Mouse (Mus musculus): ENCODE results near the gene Adamts17. TPM values are rescaled to one million over a fixed set of nuclear protein-coding genes. Genes with fewer than 3 reads are reported as not detected.
A peak's percentile ranks its signal among the peaks of the same experiment; 100 is the strongest.

The Adamts17 gene
- polyA plus RNA-seq, 1 experiment from 2014 or later, result 12.9 TPM

GRCm38 (mm10) chr7:67050424-67050823, 210.9 kb downstream of the Adamts17 start:
- ATAC-seq (ENCODE audit: insufficient number of reproducible peaks, insufficient read depth, low FRiP score, low TSS enrichment, low read depth), result no peak
- Histone ChIP-seq H3K9ac (replicated peaks) (no peak overlapping the region), H3K9me3 (no peaks in the 10 kb centered on the region), H3K27ac (no peak overlapping the region), H3K4me1 (replicated peaks) (no peaks in the 10 kb centered on the region), H3K4me3 (replicated peaks) (no peak overlapping the region), H3K36me3 (peaks cover 4% of the 10 kb centered on the region), H3K4me2 (no peak overlapping the region), H3K27me3 (no peaks in the 10 kb centered on the region)
- 89% methylated on average over 3 of the region's 3 CpGs for WGBS

DNA sequence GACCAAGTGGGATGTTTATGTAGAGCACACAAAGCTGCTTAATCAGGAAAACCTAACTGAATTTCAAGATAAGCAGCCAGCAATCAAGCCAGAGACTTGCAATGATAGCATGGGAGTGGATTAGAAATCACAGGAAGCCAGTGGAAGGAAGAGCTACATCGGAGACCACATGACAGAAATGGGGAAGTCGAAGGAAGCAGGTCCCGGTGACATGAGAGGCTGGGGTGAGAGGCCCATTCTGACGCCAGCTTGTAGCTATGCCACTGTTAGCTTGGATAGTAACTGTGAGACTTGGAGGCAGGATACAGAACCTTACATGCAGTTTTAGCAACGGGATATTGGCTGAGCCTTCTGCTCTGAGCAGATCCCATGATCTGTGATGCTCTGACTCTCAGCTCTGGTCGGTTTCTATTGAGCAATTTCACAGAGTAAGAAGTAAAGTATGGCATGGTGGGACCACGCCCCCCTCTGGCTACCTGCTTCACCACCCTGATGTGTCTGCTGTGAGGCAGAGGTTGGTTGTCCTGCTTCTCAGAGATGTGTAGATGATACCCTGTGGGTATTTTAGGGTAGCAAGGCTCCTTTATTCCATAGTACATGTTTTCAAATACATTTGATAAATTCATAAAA, 211.7 kb downstream of the Adamts17 start:
- H3K9me3 ChIP-seq, result no peaks in the 10 kb centered on the region
- no peak overlapping the region for H3K27ac ChIP-seq
- H3K4me2 ChIP-seq, result no peak overlapping the region
- 82% methylated on average over 7 of the region's 7 CpGs for WGBS
- peaks cover 3% of the 10 kb centered on the region for H3K36me3 ChIP-seq
- no peak overlapping the region for H3K4me3 ChIP-seq (replicated peaks)
- H3K4me1 ChIP-seq (replicated peaks), result no peaks in the 10 kb centered on the region
- ATAC-seq (ENCODE audit: insufficient number of reproducible peaks, insufficient read depth, low FRiP score, low TSS enrichment, low read depth), result no peak
- no peak overlapping the region for H3K9ac ChIP-seq (replicated peaks)
- H3K27me3 ChIP-seq, result no peaks in the 10 kb centered on the region

- Histone ChIP-seq H3K4me3 (replicated peaks) (no peak overlapping the region), H3K4me2 (no peak overlapping the region), H3K9ac (replicated peaks) (no peak overlapping the region), H3K27ac (no peak overlapping the region), H3K27me3 (no peaks in the 10 kb centered on the region), H3K4me1 (replicated peaks) (no peaks in the 10 kb centered on the region), H3K36me3 (peaks cover 3% of the 10 kb centered on the region), H3K9me3 (no peaks in the 10 kb centered on the region)
- 92% methylated on average over 3 of the region's 3 CpGs for WGBS
- ATAC-seq (ENCODE audit: insufficient number of reproducible peaks, insufficient read depth, low FRiP score, low TSS enrichment, low read depth), result no peak
Measured at GRCm38 (mm10) chr7:67054876-67055275, 215.3 kb downstream of the Adamts17 start.

- H3K27ac ChIP-seq, result no peak overlapping the region
- no peaks in the 10 kb centered on the region for H3K9me3 ChIP-seq
- no peak overlapping the region for H3K4me2 ChIP-seq
- no peak overlapping the region for H3K4me3 ChIP-seq (replicated peaks)
- no peak for ATAC-seq (ENCODE audit: insufficient number of reproducible peaks, insufficient read depth, low FRiP score, low TSS enrichment, low read depth)
- WGBS, result 66% methylated on average over 3 of the region's 3 CpGs
- H3K36me3 ChIP-seq, result peaks cover 3% of the 10 kb centered on the region; the same call in 1 of the 2 replicates
- H3K4me1 ChIP-seq (replicated peaks), result no peaks in the 10 kb centered on the region
- H3K27me3 ChIP-seq, result no peaks in the 10 kb centered on the region
- H3K9ac ChIP-seq (replicated peaks), result no peak overlapping the region
Measured at GRCm38 (mm10) chr7:67055510-67055909, 216.0 kb downstream of the Adamts17 start.

GRCm38 (mm10) chr7:67061756-67062155, 222.2 kb downstream of the Adamts17 start:
- 85% methylated on average over 9 of the region's 9 CpGs for WGBS
- H3K27me3 ChIP-seq, result no peaks in the 10 kb centered on the region

DNA sequence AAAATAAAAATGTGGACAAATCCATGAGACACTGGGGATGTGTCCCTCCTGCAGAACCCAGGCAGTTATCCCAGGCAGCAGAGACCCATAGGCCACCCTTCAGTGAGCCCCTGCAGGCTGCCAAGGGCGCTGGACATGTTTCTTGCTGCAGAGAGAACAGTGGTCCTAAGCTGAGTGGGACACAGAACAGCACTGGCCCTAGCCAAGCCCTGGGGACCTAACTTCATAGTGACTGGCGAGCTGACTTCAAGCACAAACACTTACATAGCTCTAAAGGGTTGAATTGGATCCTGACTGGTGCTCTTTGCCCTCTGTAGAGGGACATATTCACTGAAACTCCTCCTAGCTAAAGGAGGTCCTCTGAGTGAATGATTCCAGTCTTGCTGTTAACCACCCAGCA, 223.0 kb downstream of the Adamts17 start:
- WGBS, result 77% methylated on average over 2 of the region's 2 CpGs
- peaks cover 19% of the 10 kb centered on the region for H3K4me1 ChIP-seq (replicated peaks)
- H3K4me3 ChIP-seq (replicated peaks), result no peak overlapping the region
- H3K36me3 ChIP-seq, result no peaks in the 10 kb centered on the region
- no peak overlapping the region for H3K4me2 ChIP-seq
- H3K27me3 ChIP-seq, result no peaks in the 10 kb centered on the region
- no peak overlapping the region for H3K9ac ChIP-seq (replicated peaks)
- ATAC-seq (ENCODE audit: insufficient number of reproducible peaks, insufficient read depth, low FRiP score, low TSS enrichment, low read depth), result no peak
- no peak overlapping the region for H3K27ac ChIP-seq
- H3K9me3 ChIP-seq, result no peaks in the 10 kb centered on the region

More at GRCm38 (mm10) chr7:67061756-67062155, 222.2 kb downstream of the Adamts17 start:
- ATAC-seq (ENCODE audit: insufficient number of reproducible peaks, insufficient read depth, low FRiP score, low TSS enrichment, low read depth), result no peak
- no peaks in the 10 kb centered on the region for H3K9me3 ChIP-seq
- H3K9ac ChIP-seq (replicated peaks), result no peak overlapping the region
- H3K27ac ChIP-seq, result no peak overlapping the region
- H3K4me3 ChIP-seq (replicated peaks), result no peak overlapping the region
- no peaks in the 10 kb centered on the region for H3K36me3 ChIP-seq
- peaks cover 19% of the 10 kb centered on the region for H3K4me1 ChIP-seq (replicated peaks)
- H3K4me2 ChIP-seq, result no peak overlapping the region

- 67% methylated on average over 10 of the region's 10 CpGs for WGBS
- Histone ChIP-seq H3K27ac (peak overlapping the region; percentile 85), H3K4me1 (replicated peaks) (peaks cover 19% of the 10 kb centered on the region), H3K27me3 (no peaks in the 10 kb centered on the region), H3K36me3 (no peaks in the 10 kb centered on the region), H3K4me3 (replicated peaks) (no peak overlapping the region), H3K9ac (replicated peaks) (no peak overlapping the region), H3K4me2 (no peak overlapping the region), H3K9me3 (no peaks in the 10 kb centered on the region)
- no peak for ATAC-seq (ENCODE audit: insufficient number of reproducible peaks, insufficient read depth, low FRiP score, low TSS enrichment, low read depth)
Measured at GRCm38 (mm10) chr7:67064627-67065305, 225.2 kb downstream of the Adamts17 start.

DNA sequence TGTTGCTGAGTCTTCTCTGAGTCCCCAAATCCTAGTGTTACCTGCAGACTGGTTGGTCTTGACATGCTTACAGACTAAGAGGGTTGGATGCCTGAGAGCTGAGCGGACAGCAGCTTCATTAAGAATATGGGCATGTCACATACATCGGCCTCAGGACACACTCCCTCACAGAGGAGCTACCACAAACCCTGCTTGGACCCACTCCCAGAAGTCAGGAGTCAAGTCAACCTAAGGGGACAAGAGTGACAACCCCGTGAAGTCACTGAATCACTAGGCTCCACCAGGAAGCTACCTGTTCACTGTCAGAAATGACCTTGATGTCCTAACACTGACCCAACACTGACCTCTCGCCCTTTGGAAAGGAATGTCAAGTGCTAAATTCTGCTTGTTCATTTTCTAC, 226.1 kb downstream of the Adamts17 start:
- H3K27me3 ChIP-seq, result no peaks in the 10 kb centered on the region
- H3K9ac ChIP-seq (replicated peaks), result no peak overlapping the region
- 86% methylated on average over 4 of the region's 4 CpGs for WGBS
- ATAC-seq (ENCODE audit: insufficient number of reproducible peaks, insufficient read depth, low FRiP score, low TSS enrichment, low read depth), result no peak
- H3K27ac ChIP-seq, result no peak overlapping the region
- H3K4me1 ChIP-seq (replicated peaks), result peaks cover 19% of the 10 kb centered on the region
- H3K36me3 ChIP-seq, result no peaks in the 10 kb centered on the region
- no peak overlapping the region for H3K4me3 ChIP-seq (replicated peaks)
- H3K9me3 ChIP-seq, result no peaks in the 10 kb centered on the region
- no peak overlapping the region for H3K4me2 ChIP-seq

DNA sequence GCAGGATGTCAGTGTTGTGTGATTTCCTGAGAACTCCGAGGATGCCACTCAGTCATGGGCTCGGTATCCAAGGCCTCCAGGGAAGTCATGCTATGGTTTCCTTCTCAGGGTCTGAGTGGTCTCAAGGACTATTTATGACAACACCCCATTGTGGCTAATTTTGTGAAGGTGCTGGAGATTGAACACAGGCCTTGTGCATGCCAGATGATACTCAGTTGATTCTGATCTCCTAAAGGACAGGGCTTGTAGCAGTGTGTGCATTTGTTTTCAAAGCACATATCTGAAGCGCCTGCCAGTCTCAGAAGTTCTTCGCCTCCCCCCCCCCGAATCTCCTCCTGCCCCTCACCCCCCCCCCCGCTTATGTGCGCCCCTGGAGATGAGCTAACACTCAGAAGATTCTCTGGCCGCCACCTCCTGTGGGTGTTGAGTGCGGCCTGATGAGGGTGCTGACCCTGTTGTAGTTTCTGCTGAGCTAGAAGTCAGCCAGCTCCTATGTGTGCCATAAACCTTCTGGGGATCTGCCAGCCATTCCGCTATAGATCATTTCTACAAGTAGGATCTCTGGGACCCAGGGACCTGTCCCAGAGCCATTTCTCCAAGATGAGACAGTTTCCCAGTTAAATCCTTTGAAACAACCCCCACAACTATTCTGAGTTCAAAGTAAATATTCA, 232.6 kb downstream of the Adamts17 start:
- no peak for ATAC-seq (ENCODE audit: insufficient number of reproducible peaks, insufficient read depth, low FRiP score, low TSS enrichment, low read depth)

GRCm38 (mm10) chr7:67082751-67083150, 243.2 kb downstream of the Adamts17 start:
- no peak overlapping the region for H3K4me2 ChIP-seq
- no peaks in the 10 kb centered on the region; the same call in 1 of the 2 replicates for H3K4me1 ChIP-seq (replicated peaks)
- H3K27me3 ChIP-seq, result no peaks in the 10 kb centered on the region
- ATAC-seq (ENCODE audit: insufficient number of reproducible peaks, insufficient read depth, low FRiP score, low TSS enrichment, low read depth), result no peak
- H3K4me3 ChIP-seq (replicated peaks), result no peak overlapping the region
- peaks cover 12% of the 10 kb centered on the region; the same call in 1 of the 2 replicates for H3K36me3 ChIP-seq
- 94% methylated on average over 10 of the region's 10 CpGs for WGBS
- H3K27ac ChIP-seq, result no peak overlapping the region
- no peak overlapping the region for H3K9ac ChIP-seq (replicated peaks)
- no peaks in the 10 kb centered on the region for H3K9me3 ChIP-seq

More for the DNA sequence above, 232.6 kb downstream of the Adamts17 start:
- H3K9ac ChIP-seq (replicated peaks), result no peak overlapping the region
- H3K4me3 ChIP-seq (replicated peaks), result no peak overlapping the region
- H3K36me3 ChIP-seq, result peaks cover 3% of the 10 kb centered on the region; the same call in 1 of the 2 replicates
- H3K4me1 ChIP-seq (replicated peaks), result peaks cover 19% of the 10 kb centered on the region
- 72% methylated on average over 10 of the region's 10 CpGs for WGBS
- no peak overlapping the region for H3K4me2 ChIP-seq
- H3K27me3 ChIP-seq, result no peaks in the 10 kb centered on the region
- H3K27ac ChIP-seq, result peak overlapping the region; percentile 5; the same call in 1 of the 2 replicates
- H3K9me3 ChIP-seq, result no peaks in the 10 kb centered on the region

DNA sequence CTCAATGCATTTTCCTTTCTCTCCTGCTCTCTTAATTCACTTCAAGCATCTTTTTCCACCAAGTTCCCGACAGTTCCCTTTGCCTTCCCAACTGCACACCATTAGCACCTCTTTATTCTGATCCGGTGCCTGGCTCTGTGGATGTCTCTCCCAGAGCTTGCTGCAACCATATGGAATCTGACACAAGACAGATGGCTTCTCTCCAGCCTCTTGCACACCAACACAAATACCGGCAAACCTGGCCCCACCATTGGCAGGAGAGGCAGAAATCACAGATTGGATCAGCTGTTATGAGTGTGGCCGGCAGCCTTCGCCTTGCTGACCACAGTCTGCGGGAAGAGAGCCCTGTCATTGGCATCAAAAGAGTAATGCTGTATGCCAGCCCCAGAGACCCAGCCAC, 248.2 kb downstream of the Adamts17 start:
- Histone ChIP-seq H3K4me2 (no peak overlapping the region), H3K9ac (replicated peaks) (no peak overlapping the region), H3K4me3 (replicated peaks) (no peak overlapping the region), H3K27ac (peak overlapping the region; percentile 51; the same call in 1 of the 2 replicates), H3K36me3 (0 out of 2 replicates have a peak, but pooled peaks cover 3% of the 10 kb centered on the region), H3K27me3 (no peaks in the 10 kb centered on the region), H3K4me1 (replicated peaks) (no peaks in the 10 kb centered on the region; the same call in 1 of the 2 replicates), H3K9me3 (no peaks in the 10 kb centered on the region)
- WGBS, result 48% methylated on average over 6 of the region's 6 CpGs
- no peak for ATAC-seq (ENCODE audit: insufficient number of reproducible peaks, insufficient read depth, low FRiP score, low TSS enrichment, low read depth)

Measured in limb, embryonic 12.5 days (tissue).